Mouse (Mus musculus): ENCODE measurements around the gene Gm14434.
"Not testable (repeated sequence)": the region's sequence is repeated elsewhere in the genome, so short reads cannot be mapped to it uniquely, and the experiment has no call there.

Gm14434 gene

GRCm38 (mm10) chr2:176486683-176487082 lies at the start of gene Gm14434:
Gene Gm14434, minus strand, starts transcription at chr2:176486783.
- DNase-seq: not testable (repeated sequence)

- DNase-seq: not testable (repeated sequence)
Observed at GRCm38 (mm10) chr2:176520756-176521155, 34.2 kb upstream of the Gm14434 start, which contains the start of gene Zfp967. Gene Zfp967, plus strand, starts transcription at chr2:176521056.

- not testable (repeated sequence) for DNase-seq
Observed at GRCm38 (mm10) chr2:176423294-176423693, 63.3 kb downstream of the Gm14434 start, which contains the start of gene Gm14435. Gene Gm14435, plus strand, starts transcription at chr2:176423594.
